Mouse (Mus musculus) induced T-regulatory cell, adult 2 months (primary cell): ENCODE results near the gene Olfr870.
"Not testable (repeated sequence)": the region's sequence is repeated elsewhere in the genome, so short reads cannot be mapped to it uniquely, and the experiment has no call there.

Experiments
- DNase-seq: peaks from one replicate; pipeline ENCODE4 v3.0.0-alpha.2; 2012; ENCODE audit warnings: low read depth

The Olfr870 gene

DNA sequence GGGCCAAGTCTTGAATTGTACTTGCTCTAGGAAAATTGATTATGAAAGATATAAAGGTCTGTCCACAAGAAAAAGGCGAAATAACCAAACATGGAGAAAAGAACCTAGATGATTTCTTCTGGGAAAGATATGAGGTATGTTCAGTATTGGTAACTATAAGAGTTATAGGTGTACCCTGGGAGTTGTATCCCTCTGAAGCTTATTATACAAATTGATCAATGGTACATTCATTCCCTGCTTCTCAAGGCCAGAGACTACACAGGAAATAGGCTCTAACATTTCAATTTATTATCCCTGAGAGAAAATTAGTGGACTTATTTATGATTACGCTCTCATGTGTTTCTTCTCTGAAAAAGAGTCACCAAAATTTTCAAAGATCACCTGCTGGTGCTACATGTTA, at the start of gene Olfr870:
Olfr870 (minus strand) TSS at position 101 of the 400 bp plus-strand sequence.
- DNase-seq, result no peak

DNA sequence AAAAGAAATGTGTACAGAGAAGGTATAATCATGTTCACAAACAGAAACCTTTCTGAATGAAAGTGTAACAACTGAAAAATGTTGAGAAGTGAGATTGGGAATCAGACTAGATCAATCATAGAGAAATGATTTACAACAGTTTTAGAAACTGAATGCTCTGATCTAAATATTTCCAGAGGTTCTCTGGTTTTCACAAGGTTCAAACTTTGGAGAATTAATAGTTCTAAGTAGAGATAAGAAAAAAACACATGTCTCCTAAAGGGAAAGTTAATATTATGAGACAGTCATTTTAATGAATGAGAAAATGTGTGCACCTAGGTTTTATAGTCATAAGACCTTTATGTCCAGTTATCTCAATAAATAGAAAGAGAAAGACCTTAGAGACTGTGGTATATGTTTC, 38.0 kb upstream of the Olfr870 start, which contains the start of gene Olfr871:
Olfr871 (plus strand) TSS at position 301 of the 400 bp plus-strand sequence.
- no peak for DNase-seq

DNA sequence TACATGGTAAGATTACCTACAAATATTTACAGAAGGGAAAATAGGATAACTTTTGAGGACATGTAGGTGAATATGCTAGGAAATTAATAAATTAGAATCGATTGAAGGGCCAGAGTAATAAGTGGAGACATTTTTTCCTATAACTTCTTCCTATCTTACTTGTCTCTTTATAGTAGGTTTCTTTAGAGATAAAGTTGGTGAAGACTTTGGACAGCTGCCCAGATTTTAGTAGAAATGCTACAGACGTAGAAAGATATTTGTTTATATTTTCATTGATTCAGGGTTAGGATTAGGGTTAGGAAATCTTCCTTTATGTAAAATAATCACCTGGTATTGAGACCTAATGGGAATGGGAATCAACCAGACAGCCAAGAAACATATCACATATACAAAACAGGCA, 37.6 kb upstream of the Olfr870 start:
- no peak for DNase-seq

DNA sequence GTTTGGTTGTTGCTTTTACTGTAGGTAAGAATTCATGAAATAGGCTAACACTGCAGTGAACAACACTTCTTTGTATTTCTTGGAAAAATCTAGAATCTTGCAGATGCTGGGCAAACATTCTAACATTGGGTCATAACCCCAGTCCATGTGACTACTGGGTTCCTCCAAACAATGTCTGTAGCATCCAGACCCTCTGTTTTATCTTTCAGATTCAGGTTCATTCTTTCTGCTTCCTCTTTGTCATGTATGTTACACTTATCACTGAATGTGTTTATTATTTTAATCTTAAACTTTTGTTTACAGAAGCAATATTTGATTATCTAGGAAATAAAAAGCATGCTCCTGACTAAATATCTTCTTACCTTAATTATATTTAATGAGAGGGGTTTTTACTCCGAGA, 37.0 kb upstream of the Olfr870 start:
- no peak for DNase-seq

DNA sequence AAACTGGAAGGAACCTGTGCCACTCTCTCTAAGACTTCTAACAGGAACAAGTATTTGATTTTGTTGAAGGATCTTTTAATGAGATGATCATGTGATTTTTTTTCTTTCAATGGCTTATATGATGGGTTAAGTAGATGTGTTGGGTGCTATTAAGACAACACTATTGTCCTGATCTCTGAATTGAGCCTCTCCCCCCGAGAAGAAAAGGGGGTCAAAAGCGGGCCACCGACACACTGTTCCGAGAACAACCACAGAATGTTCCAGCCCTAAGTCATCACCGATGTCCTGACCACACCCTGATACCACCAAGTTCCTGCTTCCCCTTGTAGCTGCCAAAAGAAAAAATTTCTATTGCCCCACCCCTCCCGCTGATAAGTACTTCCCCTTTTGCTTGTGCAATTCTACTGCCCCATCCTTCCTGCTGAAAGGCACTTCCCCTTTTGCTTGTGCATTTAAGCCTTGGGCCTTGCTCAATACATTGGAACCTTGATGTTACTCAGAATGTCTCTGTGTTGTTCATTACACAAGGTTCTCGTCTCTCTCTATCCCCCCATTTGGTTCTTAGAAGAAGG, 29.6 kb upstream of the Olfr870 start:
- DNase-seq, result not testable (repeated sequence)

DNA sequence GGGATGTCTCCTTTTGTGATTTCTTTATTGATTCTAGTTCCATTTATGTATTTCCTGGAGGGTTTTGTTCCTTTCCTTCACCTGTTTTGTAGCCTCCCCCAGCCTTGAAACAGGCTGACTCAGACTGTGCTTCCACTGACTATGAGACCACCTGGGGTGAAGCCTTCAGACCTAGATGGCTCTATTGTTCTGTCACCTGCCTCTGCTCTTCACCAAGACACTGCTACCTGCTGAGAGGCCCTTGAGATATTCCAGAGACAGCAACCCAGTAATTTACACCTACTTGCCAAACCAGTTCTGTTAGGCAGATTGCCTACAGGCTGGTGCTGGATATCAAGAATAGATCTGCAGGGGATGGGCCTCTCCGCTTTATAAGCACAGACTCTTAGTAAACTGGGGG, 28.3 kb upstream of the Olfr870 start:
- DNase-seq, result no peak

DNA sequence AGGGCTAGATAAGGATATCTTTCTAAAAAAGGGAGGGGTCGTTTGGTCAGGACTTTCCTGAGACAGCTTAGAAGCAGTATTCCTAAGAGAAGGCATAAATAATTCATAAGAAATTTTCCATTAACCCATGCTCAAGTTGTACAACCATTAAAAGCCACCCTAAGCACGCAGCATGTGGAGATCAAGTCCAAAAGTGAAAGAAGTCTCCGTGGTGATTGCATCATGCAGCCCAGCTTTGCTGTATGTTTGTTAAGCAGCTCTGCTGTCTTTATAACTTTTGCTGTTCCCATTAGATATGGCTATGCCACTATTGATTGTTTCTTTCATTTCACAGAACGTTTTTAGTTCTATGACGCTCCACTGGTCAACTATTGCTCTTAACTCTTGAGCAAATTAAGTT, 5.6 kb upstream of the Olfr870 start:
- no peak for DNase-seq

DNA sequence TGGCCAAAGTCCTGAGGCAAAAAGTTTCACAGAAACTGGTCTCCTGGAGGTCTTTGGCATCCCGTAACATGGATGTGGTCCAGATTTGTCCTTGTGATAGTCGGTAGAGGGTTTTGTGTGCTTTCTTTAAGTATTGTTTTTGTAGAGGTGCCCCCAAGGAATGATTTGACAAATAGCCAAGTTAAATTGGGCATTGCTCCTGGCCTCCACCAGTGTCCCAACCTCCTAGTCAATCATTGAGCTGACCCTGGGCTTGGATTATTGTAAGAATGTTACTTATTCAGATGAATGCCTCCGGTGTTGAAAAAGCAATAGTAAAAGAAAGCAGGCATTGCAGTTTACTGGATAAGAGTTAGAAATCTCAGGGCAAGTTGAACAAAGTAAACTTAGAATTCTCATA, 24.2 kb downstream of the Olfr870 start:
- DNase-seq, result no peak

DNA sequence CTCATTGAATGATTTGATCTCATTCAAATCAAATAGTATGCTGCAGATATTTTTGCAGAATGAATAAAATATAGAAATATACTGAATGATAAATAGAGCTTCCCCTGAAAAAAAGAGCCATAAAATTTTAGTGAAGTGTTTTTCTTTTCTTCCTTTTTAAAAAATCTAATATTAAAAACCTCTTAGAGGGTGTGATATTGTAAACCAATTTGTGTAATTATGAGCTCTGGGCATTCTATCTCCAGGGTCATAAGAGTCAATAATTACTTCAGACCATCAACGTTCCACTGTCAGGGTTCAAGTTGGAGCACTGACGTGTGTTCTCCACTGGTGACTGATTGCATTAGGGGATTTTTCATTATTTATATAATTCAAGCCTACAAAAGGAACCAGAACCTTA, 45.1 kb downstream of the Olfr870 start, which contains the start of gene Olfr869:
Olfr869 (plus strand) TSS at position 301 of the 400 bp plus-strand sequence.
- DNase-seq, result no peak
